ENCODE assay signal across 25 mouse cellular contexts in genomic region chr2:16977380-16977779, GRCm38 (mm10).
DNase-seq lines count a peak whose midpoint lies in the region; ATAC-seq lines count a peak whose summit lies in the region.
"Had no signal": no experiment of that assay in that cellular context is flagged by ENCODE, and none has a peak within 500 bp of the region (broad histone marks: within the 10 kb centered on the region; RNA-seq: fewer than 3 reads in every experiment).

No protein-coding gene starts in this region.

- H3K36me3 ChIP-seq in hindbrain, embryonic 11.5 days (ENCODE audit: control insufficient read depth, insufficient read depth, low read length): no peaks in the 10 kb centered on the region
- no peaks in the 10 kb centered on the region for H3K36me3 ChIP-seq in hindbrain, embryonic 12.5 days
- H3K36me3 ChIP-seq in midbrain, embryonic 10.5 days: no peaks in the 10 kb centered on the region
- no peaks in the 10 kb centered on the region for H3K36me3 ChIP-seq in midbrain, embryonic 15.5 days (replicated peaks)
- no peaks in the 10 kb centered on the region for H3K36me3 ChIP-seq in midbrain, embryonic 14.5 days (ENCODE audit: control insufficient read depth, insufficient read depth, low read length)
- H3K36me3 ChIP-seq: embryonic facial prominence, embryonic 13.5 days; heart, embryonic 15.5 days had no signal

- H3K4me3 ChIP-seq in hindbrain, embryonic 11.5 days (ENCODE audit: low read depth, low read length): no peak overlapping the region
- no peak overlapping the region for H3K4me3 ChIP-seq in hindbrain, embryonic 12.5 days
- no peak overlapping the region for H3K4me3 ChIP-seq in midbrain, embryonic 10.5 days
- no peak overlapping the region for H3K4me3 ChIP-seq in midbrain, embryonic 15.5 days
- no peak overlapping the region for H3K4me3 ChIP-seq in midbrain, embryonic 14.5 days (replicated peaks; ENCODE audit: low read depth, low read length)
- H3K4me3 ChIP-seq: embryonic facial prominence, embryonic 13.5 days; heart, embryonic 15.5 days had no signal

- no peak overlapping the region for H3K27ac ChIP-seq in hindbrain, embryonic 11.5 days (ENCODE audit: low read depth, low read length)
- H3K27ac ChIP-seq in hindbrain, embryonic 12.5 days: no peak overlapping the region
- no peak overlapping the region for H3K27ac ChIP-seq in midbrain, embryonic 10.5 days (replicated peaks)
- no peak overlapping the region for H3K27ac ChIP-seq in midbrain, embryonic 15.5 days
- no peak overlapping the region for H3K27ac ChIP-seq in midbrain, embryonic 14.5 days (replicated peaks; ENCODE audit: low read depth, low read length)
- H3K27ac ChIP-seq: embryonic facial prominence, embryonic 13.5 days; heart, embryonic 15.5 days had no signal

- H3K9me3 ChIP-seq in hindbrain, embryonic 11.5 days (ENCODE audit: control insufficient read depth, low read length): no peaks in the 10 kb centered on the region
- H3K9me3 ChIP-seq in hindbrain, embryonic 12.5 days (replicated peaks): no peaks in the 10 kb centered on the region
- 0 out of 2 replicates have a peak, but pooled peaks cover 3% of the 10 kb centered on the region for H3K9me3 ChIP-seq in midbrain, embryonic 10.5 days (replicated peaks)
- no peaks in the 10 kb centered on the region for H3K9me3 ChIP-seq in midbrain, embryonic 15.5 days
- no peaks in the 10 kb centered on the region for H3K9me3 ChIP-seq in midbrain, embryonic 14.5 days (ENCODE audit: control insufficient read depth, low read length)
- H3K9me3 ChIP-seq: embryonic facial prominence, embryonic 13.5 days; heart, embryonic 15.5 days had no signal

- no peak overlapping the region for H3K9ac ChIP-seq in hindbrain, embryonic 11.5 days (ENCODE audit: low read depth, low read length)
- H3K9ac ChIP-seq in hindbrain, embryonic 12.5 days: no peak overlapping the region
- no peak overlapping the region for H3K9ac ChIP-seq in midbrain, embryonic 15.5 days
- no peak overlapping the region for H3K9ac ChIP-seq in midbrain, embryonic 14.5 days (replicated peaks; ENCODE audit: low read length)
- H3K9ac ChIP-seq: embryonic facial prominence, embryonic 13.5 days; heart, embryonic 15.5 days had no signal

- no peaks in the 10 kb centered on the region for H3K27me3 ChIP-seq in hindbrain, embryonic 11.5 days (ENCODE audit: control insufficient read depth, insufficient read depth, low read length)
- no peaks in the 10 kb centered on the region for H3K27me3 ChIP-seq in hindbrain, embryonic 12.5 days
- H3K27me3 ChIP-seq in midbrain, embryonic 10.5 days (ENCODE audit: low read depth, poor library complexity, severe bottlenecking): 0 out of 2 replicates have a peak, but pooled peaks cover 6% of the 10 kb centered on the region
- no peaks in the 10 kb centered on the region for H3K27me3 ChIP-seq in midbrain, embryonic 15.5 days (replicated peaks)
- H3K27me3 ChIP-seq in midbrain, embryonic 14.5 days (ENCODE audit: control insufficient read depth, insufficient read depth, low read length): no peaks in the 10 kb centered on the region
- H3K27me3 ChIP-seq: embryonic facial prominence, embryonic 13.5 days; heart, embryonic 15.5 days had no signal

- no peaks in the 10 kb centered on the region for H3K4me1 ChIP-seq in hindbrain, embryonic 11.5 days (replicated peaks; ENCODE audit: control insufficient read depth, insufficient read depth, low read length)
- no peaks in the 10 kb centered on the region for H3K4me1 ChIP-seq in hindbrain, embryonic 12.5 days
- peaks cover 11% of the 10 kb centered on the region for H3K4me1 ChIP-seq in midbrain, embryonic 10.5 days
- H3K4me1 ChIP-seq in midbrain, embryonic 15.5 days: no peaks in the 10 kb centered on the region
- no peaks in the 10 kb centered on the region for H3K4me1 ChIP-seq in midbrain, embryonic 14.5 days (ENCODE audit: control insufficient read depth, insufficient read depth, low read length)
- H3K4me1 ChIP-seq: embryonic facial prominence, embryonic 13.5 days; heart, embryonic 15.5 days had no signal

- H3K4me2 ChIP-seq in hindbrain, embryonic 11.5 days (replicated peaks; ENCODE audit: low read depth, low read length): no peak overlapping the region
- H3K4me2 ChIP-seq in hindbrain, embryonic 12.5 days (replicated peaks): no peak overlapping the region
- no peak overlapping the region for H3K4me2 ChIP-seq in midbrain, embryonic 15.5 days
- H3K4me2 ChIP-seq in midbrain, embryonic 14.5 days (ENCODE audit: low read length): no peak overlapping the region
- H3K4me2 ChIP-seq: embryonic facial prominence, embryonic 13.5 days; heart, embryonic 15.5 days; liver, embryonic 11.5 days had no signal

- peak; percentile 1 for DNase-seq in hindbrain, embryonic 11.5 days (ENCODE audit: low spot score)
- DNase-seq in midbrain, embryonic 10.5 days (ENCODE audit: low spot score): peak; percentile 14
- DNase-seq in midbrain, embryonic 14.5 days: peak; percentile 20
- DNase-seq in yolk sac, embryonic 10.5 days (ENCODE audit: low spot score): peak; percentile 2
- DNase-seq in urinary bladder, adult 2 months (ENCODE audit: low spot score): no peak
- DNase-seq in right cerebral cortex, postnatal 36 days (ENCODE audit: low spot score in 2 of 2): no peak
- DNase-seq: adrenal gland, postnatal 14 days; cerebellum, adult 2 months; gastrocnemius, postnatal 36 days; heart, postnatal 4 days; kidney, adult 8-10 months; kidney, postnatal 4 days; layer of hippocampus, adult 9-11 months; lung, adult 18-20 months; right cerebral cortex, adult 18-20 months; thymus, postnatal 36 days had no signal

- 9% methylated on average over 4 of the region's 4 CpGs for WGBS in hindbrain, embryonic 11.5 days
- whole genome bisulfite sequencing in hindbrain, embryonic 12.5 days: 5% methylated on average over 4 of the region's 4 CpGs
- WGBS in midbrain, embryonic 10.5 days: 5% methylated on average over 4 of the region's 4 CpGs
- WGBS in midbrain, embryonic 15.5 days: 2% methylated on average over 4 of the region's 4 CpGs
- WGBS in midbrain, embryonic 14.5 days: 2% methylated on average over 4 of the region's 4 CpGs

- ATAC-seq in hindbrain, embryonic 11.5 days (ENCODE audit: low FRiP score): no peak
- ATAC-seq in hindbrain, embryonic 12.5 days (ENCODE audit: low FRiP score): no peak
- ATAC-seq in midbrain, embryonic 15.5 days (replicated peaks): no peak
- no peak for ATAC-seq in midbrain, embryonic 14.5 days (ENCODE audit: low FRiP score, low TSS enrichment)
- ATAC-seq: activated CD4-positive, CD25-positive, alpha-beta regulatory T cell, adult 4 months; CD4-positive, CD25-positive, alpha-beta regulatory T cell, adult 4 months; forebrain, embryonic 16.5 days; Patski had no signal

Comparison
In these comparisons a context has a peak if more than half of its experiments do, and no peak if none do; other contexts are left out.
1. DNase-seq: peak in hindbrain, embryonic 11.5 days (single experiment), midbrain, embryonic 10.5 days (single experiment), midbrain, embryonic 14.5 days (single experiment) and yolk sac, embryonic 10.5 days (single experiment); none in urinary bladder, adult 2 months (single experiment) and right cerebral cortex, postnatal 36 days (0 of 2).